Mouse (Mus musculus) lung, adult 2 months (tissue): ENCODE results near the gene Rpl26. TPM values are rescaled to one million over a fixed set of nuclear protein-coding genes. Genes with fewer than 3 reads are reported as not detected.
"Not testable (repeated sequence)": the region's sequence is repeated elsewhere in the genome, so short reads cannot be mapped to it uniquely, and the experiment has no call there.

ENCODE experiments used
- DNase-seq: peaks from one replicate; pipeline ENCODE4 v3.0.0; 2022
- H3K4me1 ChIP-seq: fragments of 200-500 bp; 2 replicates; pipeline ENCODE4 v1.6.1; 2011; ENCODE audit warnings: low read length; ENCODE audit not compliant: control insufficient read depth, insufficient read depth
- H3K4me3 ChIP-seq: fragments of 200-500 bp; replicated peaks from 2 replicates; pipeline ENCODE3; 2011; ENCODE audit warnings: low read depth, mild to moderate bottlenecking, control low read depth, low read length; ENCODE audit errors: extremely low read depth
- CTCF ChIP-seq: fragments of 200-500 bp; IDR thresholded peaks from 2 replicates; pipeline ENCODE4 v1.5.1; 2011; ENCODE audit warnings: mild to moderate bottlenecking, low read length, control low read depth; ENCODE audit not compliant: insufficient read depth
- POLR2A ChIP-seq: fragments of 200-500 bp; IDR thresholded peaks from 2 replicates; pipeline ENCODE4 v1.6.1; 2011; ENCODE audit warnings: low read depth, mild to moderate bottlenecking, control low read depth, low read length, borderline replicate concordance; ENCODE audit errors: extremely low read depth
- WGBS: fragments of 180-500 bp; shearing (Covaris S2); methylation state at CpG from one replicate; pipeline ENCODE4 v1.1.7; 2018; 5-methylcytosine and 5-hydroxymethylcytosine counted together
- polyA plus RNA-seq: library from polyadenylated mRNA; depleted of rRNA; stranded (reverse); fragments of >200 nt; gene quantifications from 2 replicates; pipeline ENCODE4 v1.2.3, GENCODE M21; 2012

Rpl26 gene
- polyA plus RNA-seq, 1 experiment = 674 TPM

DNA sequence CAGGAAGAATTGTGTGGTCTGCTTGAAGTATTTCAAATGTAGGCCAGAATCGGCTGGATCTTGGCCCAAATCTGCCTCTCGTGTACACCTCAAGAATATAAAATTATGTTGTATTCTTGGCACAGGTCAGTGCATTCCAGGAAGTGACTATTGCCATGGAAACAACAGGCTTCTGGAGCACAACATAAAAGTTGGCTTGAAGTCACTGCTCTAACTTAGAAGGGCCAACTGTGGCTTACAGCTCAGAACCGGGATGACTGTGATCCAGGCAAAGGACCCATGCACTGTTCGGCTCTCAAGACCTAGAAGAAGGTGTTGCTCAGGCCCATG, 5.0 kb downstream of the Rpl26 start:
- Histone ChIP-seq H3K4me1 (peaks cover 3% of the 10 kb centered on the region; the same call in 1 of the 2 replicates), H3K4me3 (no peak overlapping the region)
- no peak for DNase-seq
- TF ChIP-seq CTCF = no peak
- no peak for TF ChIP-seq POLR2A
- WGBS = 31% methylated on average over 4 of the region's 4 CpGs

DNA sequence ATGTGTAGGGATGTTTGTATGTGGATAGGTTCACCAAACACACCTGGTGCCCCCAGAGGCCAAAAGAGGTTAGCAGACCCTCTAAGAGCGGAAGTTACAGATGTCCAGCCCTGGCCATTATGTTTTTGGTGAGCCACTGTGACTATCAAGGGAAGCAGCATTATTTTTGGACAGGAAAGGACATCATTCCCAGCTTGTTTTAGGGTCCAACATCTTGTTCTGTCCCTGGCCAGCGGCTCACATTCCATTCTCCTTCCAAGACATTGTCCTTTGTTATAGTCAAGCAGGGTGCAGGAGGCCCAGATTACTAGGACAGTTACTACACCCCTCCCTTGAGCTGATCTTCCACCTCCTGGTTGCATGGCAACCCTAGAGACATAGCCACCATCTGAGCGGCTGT, 5.9 kb downstream of the Rpl26 start:
- 62% methylated on average over 3 of the region's 3 CpGs for WGBS
- TF ChIP-seq CTCF (no peak), POLR2A (no peak)
- no peak for DNase-seq
- Histone ChIP-seq H3K4me3 (no peak overlapping the region), H3K4me1 (peaks cover 8% of the 10 kb centered on the region)

DNA sequence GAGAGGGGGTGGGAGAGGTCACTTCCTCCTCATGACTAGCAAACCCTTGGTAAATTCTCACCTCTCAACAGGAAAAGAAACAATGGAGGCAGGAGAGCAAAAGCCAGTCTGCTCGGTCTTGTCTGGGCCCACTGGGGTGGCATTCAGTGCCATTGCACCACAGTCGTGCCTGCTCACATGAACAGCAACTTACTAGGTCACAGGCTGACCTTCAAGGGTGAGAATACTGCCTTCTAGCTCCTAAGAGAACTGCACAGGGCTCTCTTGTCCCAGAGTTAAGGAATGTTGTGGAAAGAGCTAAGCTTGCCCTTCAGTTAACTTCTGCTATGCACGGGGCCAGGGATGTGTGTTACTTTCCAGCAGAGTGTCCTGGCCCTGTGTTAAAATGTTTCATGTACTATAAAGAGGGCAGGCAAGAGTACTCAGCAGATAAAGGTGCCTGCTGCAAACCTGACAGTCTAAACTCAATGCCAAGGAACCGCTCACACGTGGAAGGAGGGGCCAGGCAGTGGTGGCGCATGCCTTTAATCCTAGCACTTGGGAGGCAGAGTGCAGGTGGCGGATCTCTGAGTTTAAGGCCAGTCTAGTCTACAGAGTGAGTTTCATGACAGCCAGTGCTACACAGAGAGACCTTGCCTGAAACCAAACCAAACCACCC, 7.6 kb downstream of the Rpl26 start:
- no peak for DNase-seq
- H3K4me1 ChIP-seq = peaks cover 8% of the 10 kb centered on the region
- 48% methylated on average over 7 of the region's 7 CpGs for WGBS
- no peak for TF ChIP-seq CTCF
- H3K4me3 ChIP-seq = no peak overlapping the region

DNA sequence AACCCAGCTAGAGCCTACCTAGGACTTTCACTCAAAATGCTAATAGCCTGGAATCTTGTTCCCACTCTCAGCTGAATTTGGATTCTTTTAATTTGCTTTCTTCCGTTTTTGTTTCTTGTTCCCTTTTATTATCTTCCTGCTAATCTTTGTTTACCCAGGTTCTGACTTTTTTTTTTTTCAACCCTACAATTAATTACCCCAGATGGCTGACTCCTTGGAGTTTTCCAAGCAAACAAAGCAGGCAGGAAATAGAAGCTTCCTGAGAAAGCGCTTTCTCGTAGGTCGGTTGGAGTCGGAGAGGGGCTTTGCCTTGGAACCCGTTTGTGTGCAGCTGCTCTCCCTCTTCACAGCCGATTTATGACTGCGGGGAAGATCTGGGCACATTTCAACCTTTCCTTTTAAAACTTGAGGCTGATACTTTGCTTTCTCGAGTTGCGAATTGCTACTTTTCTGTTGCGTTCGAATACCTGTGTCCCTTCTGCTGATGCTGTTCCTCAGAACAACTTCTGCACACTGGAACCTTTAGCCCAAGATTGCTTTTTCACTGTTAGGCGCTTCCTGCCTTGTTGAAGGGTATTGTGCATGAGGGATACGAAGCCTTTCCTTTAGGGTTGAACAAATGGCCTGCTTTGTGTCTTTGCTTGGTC, 10.3 kb downstream of the Rpl26 start:
- Histone ChIP-seq H3K4me1 (peaks cover 8% of the 10 kb centered on the region), H3K4me3 (no peak overlapping the region)
- DNase-seq = no peak
- WGBS = 22% methylated on average over 14 of the region's 14 CpGs
- TF ChIP-seq POLR2A = no peak
- TF ChIP-seq CTCF = no peak

DNA sequence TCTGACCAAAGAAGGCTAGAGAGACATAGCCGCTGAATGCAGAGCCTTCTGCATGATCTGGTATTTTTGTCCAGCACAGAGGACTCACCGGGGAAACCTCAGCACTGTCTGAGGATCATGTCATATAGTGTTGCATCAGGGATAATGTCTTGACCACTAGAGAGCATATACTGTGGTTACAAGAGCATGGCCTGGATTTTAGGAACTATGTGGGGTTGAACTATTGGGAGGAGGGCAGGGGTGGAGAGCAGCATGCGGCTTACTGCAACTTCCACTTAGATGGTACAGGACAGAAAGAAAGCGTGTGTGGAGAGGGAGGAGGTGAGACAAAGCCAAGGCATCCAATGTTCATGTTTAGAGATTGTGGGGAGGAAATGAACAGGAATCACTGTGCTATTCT, 13.2 kb downstream of the Rpl26 start:
- 87% methylated on average over 4 of the region's 4 CpGs for WGBS
- no peak overlapping the region for H3K4me3 ChIP-seq
- no peak for TF ChIP-seq POLR2A
- no peak for TF ChIP-seq CTCF
- no peak for DNase-seq
- H3K4me1 ChIP-seq = peaks cover 8% of the 10 kb centered on the region

DNA sequence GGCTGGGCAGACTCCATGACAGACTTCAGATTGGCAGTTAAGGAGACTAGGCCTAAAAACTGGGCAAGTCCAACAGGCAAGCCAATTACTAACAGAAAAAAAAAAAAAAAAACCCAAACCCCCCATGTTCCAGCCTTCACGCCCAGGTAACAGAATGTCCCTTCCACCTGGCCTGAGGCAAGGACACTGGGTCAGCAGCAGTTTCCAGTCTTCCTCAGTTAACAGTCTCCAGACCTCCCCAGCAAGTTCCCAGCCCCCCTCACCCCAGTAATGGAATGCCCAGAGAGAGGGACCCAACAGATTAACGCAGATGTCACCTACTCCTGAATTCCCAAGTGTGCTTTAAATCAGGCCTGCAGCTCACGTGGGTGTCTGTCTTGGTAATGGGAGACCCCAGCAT, 21.8 kb downstream of the Rpl26 start:
- TF ChIP-seq CTCF (no peak), POLR2A (no peak)
- DNase-seq = no peak
- Histone ChIP-seq H3K4me1 (no peaks in the 10 kb centered on the region), H3K4me3 (no peak overlapping the region)
- 87% methylated on average over 3 of the region's 3 CpGs for WGBS

DNA sequence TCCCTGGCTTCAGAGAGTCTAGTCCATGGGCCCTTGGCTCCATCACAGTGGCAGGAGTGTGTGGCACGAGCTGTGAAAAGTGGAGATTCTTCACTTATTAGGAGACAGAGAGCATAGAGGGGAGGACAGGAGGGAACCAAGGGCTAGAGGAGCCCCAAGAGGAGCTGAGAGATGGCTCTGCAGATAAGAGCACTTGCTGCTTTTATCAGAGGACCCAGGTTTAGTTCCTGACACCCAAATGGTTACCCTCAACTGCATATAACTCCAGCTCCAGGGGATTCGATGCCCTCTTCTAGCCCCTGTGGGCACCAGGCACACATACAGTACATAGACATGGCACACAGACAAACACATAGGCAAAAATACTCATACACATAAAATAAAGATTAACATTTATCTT, 23.4 kb downstream of the Rpl26 start:
- Histone ChIP-seq H3K4me3 (no peak overlapping the region), H3K4me1 (no peaks in the 10 kb centered on the region)
- 92% methylated on average over 2 of the region's 2 CpGs for WGBS
- no peak for DNase-seq
- TF ChIP-seq CTCF (no peak), POLR2A (no peak)

DNA sequence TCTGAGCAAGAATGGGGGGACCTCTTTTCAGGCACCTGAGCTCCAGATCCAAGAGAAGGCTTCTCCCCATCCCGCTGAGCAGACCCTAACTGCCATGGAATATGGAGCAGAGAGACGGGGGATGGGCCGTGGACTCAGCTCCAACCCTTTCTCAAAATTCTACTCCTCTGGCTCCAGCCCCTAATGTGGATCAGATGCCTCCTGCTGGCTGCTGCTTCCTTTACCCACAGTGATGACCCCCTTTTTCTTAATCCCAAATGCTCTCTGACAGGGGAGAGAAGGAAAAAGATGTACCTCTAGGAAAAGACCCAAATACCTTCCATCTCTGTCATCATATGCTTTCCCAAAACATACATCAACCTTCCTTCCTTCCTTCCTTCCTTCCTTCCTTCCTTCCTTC, 25.6 kb downstream of the Rpl26 start, which contains the start of gene Odf4:
Gene Odf4, minus strand, starts transcription at position 101 of the 400 bp plus-strand sequence.
- TF ChIP-seq POLR2A = no peak
- TF ChIP-seq CTCF = no peak
- no peaks in the 10 kb centered on the region for H3K4me1 ChIP-seq
- 91% methylated on average over 3 of the region's 3 CpGs for WGBS
- H3K4me3 ChIP-seq = no peak within 1 kb of the TSS
- no peak for DNase-seq

DNA sequence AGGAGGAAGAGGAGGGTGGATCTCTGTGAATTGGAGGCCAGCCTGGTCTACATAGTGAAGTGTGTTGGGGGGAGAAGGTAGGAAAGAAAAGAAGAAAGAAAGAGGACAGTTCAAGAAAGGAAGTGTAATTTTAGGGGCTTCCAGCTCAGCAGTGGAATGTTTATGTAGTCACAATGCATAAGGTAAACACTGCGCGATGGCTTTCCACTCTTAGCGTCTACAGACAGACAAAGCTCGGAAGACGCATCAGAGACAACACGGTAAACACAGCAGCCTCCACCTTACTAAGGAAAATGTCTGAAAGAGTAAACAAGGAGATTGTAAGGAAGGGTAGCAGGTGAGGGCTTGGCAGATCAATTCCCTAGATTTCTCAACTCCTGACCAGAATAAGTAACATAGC, 28.6 kb downstream of the Rpl26 start:
- 33% methylated on average over 6 of the region's 6 CpGs for WGBS
- Histone ChIP-seq H3K4me1 (no peaks in the 10 kb centered on the region), H3K4me3 (no peak overlapping the region)
- DNase-seq = no peak
- TF ChIP-seq CTCF (no peak), POLR2A (no peak)

DNA sequence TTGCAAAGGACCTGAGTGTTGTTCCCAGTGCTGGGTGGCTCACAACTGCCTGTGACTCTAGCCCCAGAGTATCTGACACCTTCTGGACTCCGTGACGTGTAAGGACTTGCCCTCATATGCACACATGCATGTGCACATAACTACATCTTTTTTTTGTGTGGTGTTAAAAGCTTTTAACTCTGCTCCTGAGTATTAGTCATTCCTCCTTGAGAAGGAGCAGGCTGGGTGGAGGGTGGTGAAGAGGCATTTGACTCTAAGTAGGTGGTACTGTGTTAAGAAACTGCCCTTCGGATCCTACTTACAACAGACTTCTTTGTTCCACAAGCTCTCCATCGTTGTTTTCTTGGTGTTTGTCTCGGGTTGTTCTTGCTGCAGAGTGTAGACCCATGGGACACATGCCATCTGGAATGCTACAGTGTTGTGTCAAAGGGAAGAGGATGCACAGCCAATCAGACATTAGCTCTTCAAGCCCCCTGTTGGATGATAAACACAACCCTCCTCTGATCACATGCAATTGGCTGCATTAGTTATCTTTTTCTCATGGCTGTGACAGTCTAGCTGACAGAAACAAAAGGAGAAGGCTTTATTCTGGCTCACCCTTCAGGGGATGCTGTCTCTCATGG, 32.6 kb downstream of the Rpl26 start:
- DNase-seq = no peak
- TF ChIP-seq CTCF (no peak), POLR2A (no peak)
- Histone ChIP-seq H3K4me1 (no peaks in the 10 kb centered on the region), H3K4me3 (no peak overlapping the region)
- WGBS = 53% methylated on average over 5 of the region's 5 CpGs

DNA sequence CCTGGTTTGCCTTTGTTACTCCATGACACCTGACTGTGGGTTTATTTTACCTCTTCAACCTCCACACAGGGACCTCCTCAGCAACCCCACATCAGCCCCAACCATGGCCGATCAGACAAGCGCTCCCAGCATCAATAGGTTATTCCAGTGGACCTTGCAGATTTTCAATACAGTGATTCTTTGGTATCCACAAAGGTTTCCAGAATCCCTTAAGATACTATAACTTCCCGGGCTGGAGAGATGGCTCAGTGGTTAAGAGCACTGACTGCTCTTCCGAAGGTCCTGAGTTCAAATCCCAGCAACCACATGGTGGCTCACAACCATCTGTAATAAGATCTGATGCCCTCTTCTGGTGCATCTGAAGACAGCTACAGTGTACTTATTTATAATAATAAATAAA, 35.6 kb downstream of the Rpl26 start:
- not testable (repeated sequence) for H3K4me1 ChIP-seq, DNase-seq, H3K4me3 ChIP-seq
- WGBS = 88% methylated on average over 4 of the region's 4 CpGs
